Mouse (Mus musculus) thymus, postnatal 10 days (tissue): ENCODE measurements around the gene Cnih2.

Source experiments
- DNase-seq, 2 experiments: peaks; one replicate each; pipeline ENCODE4 v3.0.0; 2021; ENCODE audit warnings: low spot score in 2 of 2

The Cnih2 gene

GRCm38 (mm10) chr19:5068570-5069234, 29.6 kb downstream of the Cnih2 start:
- no peak for DNase-seq

GRCm38 (mm10) chr19:5067867-5068569, 30.3 kb downstream of the Cnih2 start, which contains the start of gene Cd248:
Gene Cd248 (plus strand): TSS chr19:5068078.
- no peak for DNase-seq

GRCm38 (mm10) chr19:5067040-5067799, 31.1 kb downstream of the Cnih2 start:
- no peak for DNase-seq

- no peak for DNase-seq
Measured at GRCm38 (mm10) chr19:5065104-5065503, 33.2 kb downstream of the Cnih2 start.

GRCm38 (mm10) chr19:5062446-5062845, 35.9 kb downstream of the Cnih2 start:
- DNase-seq: no peak

- no peak for DNase-seq
Measured at GRCm38 (mm10) chr19:5062041-5062440, 36.3 kb downstream of the Cnih2 start.

- DNase-seq: no peak
Measured at GRCm38 (mm10) chr19:5060365-5061330, 37.7 kb downstream of the Cnih2 start.

GRCm38 (mm10) chr19:5058801-5059771, 39.2 kb downstream of the Cnih2 start:
- DNase-seq: no peak

GRCm38 (mm10) chr19:5057876-5058775, 40.2 kb downstream of the Cnih2 start:
- no peak for DNase-seq

GRCm38 (mm10) chr19:5056251-5056650, 42.1 kb downstream of the Cnih2 start:
- DNase-seq: peak in 1 of 2 experiments; percentile 49

- peak in 1 of 2 experiments; percentile 55 for DNase-seq
Measured at GRCm38 (mm10) chr19:5053909-5054308, 44.4 kb downstream of the Cnih2 start.

- DNase-seq: no peak
Measured at GRCm38 (mm10) chr19:5052853-5053252, 45.5 kb downstream of the Cnih2 start.

GRCm38 (mm10) chr19:5052166-5052822, 46.0 kb downstream of the Cnih2 start:
- DNase-seq: no peak

- no peak for DNase-seq
Measured at GRCm38 (mm10) chr19:5051515-5051914, 46.8 kb downstream of the Cnih2 start.

- no peak for DNase-seq
Measured at GRCm38 (mm10) chr19:5051031-5051430, 47.3 kb downstream of the Cnih2 start.

GRCm38 (mm10) chr19:5050047-5050905, 48.0 kb downstream of the Cnih2 start, which contains the start of gene Rin1:
Gene Rin1 (plus strand): TSS chr19:5050481.
- no peak for DNase-seq

GRCm38 (mm10) chr19:5049325-5049724, 49.0 kb downstream of the Cnih2 start:
- DNase-seq: no peak
